Mouse (Mus musculus): Measurements from ENCODE around the gene Rai1. TPM values are rescaled to one million over a fixed set of nuclear protein-coding genes. Genes with fewer than 3 reads are reported as not detected.

Rai1 gene
- total and polyA plus RNA-seq, 3 experiments = 41.4 to 82.5 (median 46.7) TPM

DNA sequence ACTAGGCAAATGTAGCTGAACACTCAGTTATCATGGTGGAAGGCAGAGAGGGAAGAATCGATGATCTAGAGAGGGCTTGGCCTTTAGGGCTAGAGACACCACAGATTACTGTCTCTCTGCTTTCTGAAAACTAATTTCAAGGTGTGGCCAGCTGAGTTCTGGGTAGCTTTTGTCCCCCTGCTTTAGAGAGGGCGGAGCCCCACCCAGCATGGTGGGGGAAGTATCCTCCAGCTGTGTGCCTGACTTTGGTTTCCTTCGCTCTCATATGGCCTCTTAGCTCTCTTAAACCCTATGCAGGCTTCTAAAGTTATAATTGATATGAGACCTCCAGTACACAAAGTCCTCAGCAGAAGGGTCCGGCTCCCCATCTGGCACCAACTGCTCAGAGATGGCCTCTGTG, 58.5 kb downstream of the Rai1 start:
- DNase-seq = no peak

DNA sequence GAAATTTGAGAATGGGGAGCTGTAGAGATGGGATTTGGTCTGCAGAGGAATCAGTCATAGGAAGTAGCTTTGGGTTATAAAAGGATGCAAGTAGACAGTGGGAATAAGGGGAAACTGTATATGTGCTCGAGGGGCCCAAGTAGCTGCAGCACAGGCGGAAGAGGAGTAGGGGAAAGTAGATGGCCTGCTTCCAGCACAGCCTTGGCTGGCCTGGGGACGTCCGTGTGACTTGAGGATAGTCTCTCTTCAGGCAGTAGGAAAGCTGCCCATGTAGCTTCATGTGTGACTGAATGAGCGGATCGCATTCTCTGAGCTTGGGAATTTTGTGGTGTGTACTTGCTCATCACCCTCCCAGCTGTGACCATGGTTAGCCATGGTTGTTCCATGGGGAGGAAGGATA, 59.6 kb downstream of the Rai1 start:
- no peak for DNase-seq

DNA sequence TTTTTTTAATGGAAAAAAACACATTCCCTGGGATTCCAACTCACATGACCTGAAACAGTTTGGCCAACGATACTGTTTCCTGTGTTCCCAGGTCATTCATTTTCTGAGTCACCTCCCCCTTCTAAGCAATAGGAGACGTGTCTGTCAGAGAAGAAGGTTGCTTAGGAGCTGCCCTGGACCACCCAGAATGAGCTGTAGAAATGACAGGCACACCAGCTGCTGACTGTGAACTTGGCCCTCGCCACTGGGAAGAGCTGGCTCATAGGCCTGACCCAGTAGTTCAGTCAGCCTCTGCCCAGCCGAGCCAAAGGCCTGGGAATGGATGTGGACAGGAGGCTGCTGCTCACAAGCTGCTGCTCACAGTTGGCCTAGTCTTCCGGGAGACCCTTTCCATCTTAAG, 60.3 kb downstream of the Rai1 start:
- peak; percentile 82 for DNase-seq

DNA sequence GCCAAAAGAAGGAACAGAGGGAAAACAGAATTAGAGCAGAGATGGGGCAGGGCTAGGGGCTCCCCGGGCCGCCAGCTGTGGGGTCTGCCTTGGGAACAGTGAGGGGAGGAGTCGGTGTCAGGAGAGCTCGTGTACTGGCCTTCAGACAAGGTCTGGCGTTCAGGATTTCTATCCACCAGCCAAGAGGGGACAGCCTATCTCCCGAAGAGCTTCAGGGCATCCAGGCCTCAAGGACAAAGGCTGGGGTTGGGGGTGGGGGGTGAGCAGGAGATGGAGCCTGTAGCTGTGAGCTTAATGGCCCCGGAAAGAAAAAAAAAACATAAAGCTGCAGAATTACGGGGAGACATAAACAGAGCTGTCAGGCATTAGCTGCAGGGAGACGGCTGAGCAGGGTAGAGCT, 64.0 kb downstream of the Rai1 start:
- peak; percentile 71 for DNase-seq

DNA sequence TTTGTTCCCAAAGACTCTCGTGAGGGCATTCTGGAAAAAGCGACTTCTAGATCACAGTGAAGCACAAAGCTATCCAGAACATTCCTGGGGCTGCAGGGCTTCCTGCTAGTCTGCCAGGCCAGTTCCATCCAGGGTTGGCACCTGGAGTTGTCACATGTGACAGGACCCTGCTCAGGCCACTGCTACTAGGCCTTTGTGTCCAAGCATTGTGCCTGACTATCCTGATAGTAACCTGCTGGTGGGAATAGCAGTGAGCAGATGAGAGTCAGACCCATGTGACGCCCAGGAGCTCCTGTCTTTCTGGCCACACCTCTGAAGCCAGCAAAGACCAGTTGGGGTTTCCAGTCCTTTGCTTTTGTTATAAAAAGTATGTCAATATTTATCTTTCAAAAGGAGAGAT, 67.3 kb downstream of the Rai1 start:
- DNase-seq = no peak

DNA sequence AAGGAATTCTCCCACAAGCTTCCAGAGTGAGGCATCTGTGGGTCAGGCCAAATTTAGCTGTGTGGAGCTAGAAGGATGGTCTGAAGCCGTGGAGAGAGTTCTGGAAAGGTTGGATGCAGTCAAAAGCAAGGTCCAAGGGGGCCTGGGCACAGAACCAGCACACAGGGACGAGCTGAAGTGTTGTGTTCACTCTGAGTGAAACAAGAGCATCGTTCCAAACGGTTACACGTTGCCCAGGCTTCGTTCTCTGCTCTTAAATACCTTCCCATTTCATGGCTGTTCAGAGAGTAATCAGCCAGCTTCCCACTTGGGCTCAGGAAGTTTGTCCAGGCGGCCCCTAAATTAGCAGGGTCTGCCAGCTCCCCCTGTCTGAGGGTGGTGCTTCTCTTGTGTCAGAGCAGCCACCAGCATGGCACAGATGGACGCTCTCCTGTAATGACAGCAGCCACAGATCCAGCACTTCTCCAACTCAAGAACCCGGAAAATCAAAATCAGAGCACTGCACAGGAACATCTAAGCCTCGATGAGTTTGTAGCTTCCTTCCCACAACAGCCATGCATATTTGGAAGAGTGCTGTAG, 68.9 kb downstream of the Rai1 start:
- DNase-seq = no peak

DNA sequence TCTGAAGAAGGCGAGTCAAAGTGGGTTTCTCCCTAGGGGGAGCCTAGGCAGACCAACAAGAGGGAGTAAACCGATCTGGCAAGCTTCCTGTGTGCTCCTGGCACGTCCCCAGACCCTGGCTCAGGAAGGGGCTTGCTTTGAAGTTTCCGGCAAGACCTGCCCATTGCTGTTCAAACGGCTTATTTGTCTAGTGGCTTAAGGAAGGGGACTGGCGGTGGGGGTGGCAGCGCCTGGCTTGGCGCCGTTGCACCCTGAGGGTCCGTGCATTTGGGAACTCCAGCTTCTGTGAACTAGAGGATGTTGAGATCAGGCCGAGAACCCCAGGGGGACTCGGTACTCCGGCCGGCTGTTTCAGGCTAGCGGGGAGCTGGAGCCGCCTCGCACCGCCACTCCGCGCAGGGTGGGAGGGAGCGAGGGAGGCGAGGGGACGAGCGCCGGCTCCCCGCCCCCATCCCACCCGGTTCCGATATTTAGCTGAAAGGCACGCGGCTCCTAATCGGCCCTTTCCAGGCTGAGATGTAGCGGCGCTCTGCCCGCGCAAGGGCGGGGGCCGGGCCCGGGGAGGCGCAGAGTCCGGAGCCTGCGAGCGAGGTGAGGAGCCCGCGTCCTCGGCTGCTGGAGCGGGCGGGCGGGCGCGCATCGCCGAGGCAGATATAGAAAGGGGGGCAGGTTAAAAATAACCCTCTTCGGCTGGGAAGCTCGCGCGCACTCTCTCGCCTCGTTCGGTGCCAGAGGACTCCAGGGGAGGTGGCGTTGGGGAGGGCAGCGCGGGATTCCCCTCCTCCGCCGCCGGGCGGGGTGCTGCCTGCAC, 70.8 kb downstream of the Rai1 start:
- peak; percentile 81 for DNase-seq

DNA sequence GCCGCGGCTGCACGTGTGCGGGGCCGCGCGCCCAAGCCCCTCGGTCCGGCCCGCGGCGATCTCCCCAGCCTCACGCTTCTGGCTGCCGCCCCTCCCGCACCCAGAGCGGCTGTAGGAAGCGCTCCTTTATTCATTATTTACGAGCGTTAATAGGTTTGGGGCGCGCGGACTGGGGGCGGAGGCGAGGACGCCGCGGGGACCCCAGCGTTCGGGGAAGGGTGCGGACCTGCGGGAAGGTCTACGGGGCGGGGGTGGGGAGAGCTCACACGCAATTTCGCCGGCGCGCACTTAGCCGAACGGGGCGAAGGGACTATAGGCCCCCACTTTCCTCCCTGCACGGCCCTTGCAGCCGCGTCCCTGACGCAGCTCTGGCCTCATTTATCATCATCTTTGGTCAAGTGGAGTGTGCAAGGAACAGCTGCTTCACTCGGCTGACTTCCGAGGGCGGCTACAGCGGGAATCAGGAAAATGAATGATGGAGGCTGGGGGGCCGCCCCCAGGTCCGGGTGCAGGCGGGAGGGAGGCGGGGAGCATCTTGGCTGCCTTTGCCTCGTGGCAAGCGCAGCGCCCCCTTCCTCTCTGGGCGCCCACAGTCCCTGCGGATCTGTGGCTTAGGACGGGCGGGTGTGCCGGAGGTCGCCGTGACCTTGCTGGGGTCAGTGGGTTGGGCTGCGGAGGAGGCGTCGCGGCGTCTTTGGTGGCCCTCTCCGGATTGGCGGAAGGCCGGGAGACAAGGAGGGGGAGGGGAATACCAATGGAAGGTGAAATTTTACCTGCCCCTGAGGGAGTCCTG, 71.6 kb downstream of the Rai1 start:
- peak; percentile 88 for DNase-seq

DNA sequence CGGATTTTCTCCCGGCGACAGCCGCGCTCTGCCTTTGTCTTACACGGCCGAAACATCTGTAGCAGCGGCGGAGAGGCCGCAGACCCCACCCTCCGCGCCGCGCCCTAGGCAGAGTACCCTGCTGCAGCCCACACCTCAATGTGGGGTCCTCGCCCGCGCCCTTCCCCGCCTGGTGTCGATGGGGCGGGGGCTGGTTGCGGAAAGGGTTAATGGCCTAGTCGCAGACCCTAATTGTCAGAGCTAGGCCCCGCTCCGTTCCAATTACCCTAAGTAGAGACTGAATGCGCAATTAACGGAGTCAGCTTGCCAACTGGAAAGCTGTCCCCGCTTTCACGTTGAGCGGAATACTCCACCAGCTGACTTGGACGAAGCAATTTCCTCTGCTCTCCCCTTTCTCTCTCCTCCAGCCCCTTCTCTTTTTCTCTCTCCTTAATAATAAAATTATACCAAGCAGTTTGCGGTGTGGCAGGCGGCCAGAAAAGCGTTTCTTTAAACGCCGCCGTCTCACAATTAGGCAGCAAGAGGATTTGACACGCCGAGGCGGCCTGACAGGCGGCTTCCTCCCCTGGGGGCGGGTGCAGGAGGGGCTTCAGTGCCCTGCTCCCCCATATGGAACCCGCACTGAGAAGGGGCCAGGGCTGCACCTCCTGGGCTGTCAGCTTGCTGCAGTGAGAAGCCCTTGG, 72.3 kb downstream of the Rai1 start:
- no peak for DNase-seq

DNA sequence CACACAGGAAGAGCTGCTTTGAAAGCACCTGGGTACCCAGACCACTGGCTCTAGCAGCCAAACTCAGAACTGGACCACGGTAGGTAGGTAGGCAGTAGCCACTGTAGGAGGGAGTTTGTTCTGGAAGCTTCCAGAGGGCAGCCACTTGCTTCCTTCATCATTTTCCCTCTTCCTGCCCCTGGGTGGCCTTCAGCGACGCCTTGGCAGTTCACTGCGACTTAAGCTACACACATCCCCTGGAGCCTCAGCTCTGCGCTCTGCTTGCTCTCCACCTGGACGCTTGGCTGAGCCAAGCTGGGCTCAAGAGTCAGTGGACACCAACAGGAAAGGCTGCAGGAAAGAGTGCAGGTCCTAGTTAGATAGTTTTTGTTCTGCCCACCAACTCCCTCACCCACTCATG, 73.2 kb downstream of the Rai1 start:
- no peak for DNase-seq

DNA sequence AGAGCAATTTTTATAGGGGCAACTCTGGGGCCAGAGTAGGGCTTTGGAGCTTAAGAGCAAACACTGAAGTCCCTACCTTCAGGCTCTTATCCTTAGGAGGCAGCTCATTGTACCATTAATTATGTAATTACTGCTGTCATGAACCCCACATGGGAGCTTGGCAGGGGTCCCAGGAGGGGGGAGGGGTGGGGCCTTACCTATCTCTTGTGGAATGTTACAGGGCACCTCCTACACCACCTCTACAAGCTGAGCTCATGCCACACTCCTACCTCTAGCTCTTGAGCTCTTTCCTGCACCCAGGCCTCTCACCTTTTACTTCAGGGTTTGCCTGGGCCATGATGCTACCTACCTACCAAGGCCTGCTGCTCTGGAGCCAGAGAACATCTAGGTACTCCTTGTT, 73.7 kb downstream of the Rai1 start:
- DNase-seq = no peak

DNA sequence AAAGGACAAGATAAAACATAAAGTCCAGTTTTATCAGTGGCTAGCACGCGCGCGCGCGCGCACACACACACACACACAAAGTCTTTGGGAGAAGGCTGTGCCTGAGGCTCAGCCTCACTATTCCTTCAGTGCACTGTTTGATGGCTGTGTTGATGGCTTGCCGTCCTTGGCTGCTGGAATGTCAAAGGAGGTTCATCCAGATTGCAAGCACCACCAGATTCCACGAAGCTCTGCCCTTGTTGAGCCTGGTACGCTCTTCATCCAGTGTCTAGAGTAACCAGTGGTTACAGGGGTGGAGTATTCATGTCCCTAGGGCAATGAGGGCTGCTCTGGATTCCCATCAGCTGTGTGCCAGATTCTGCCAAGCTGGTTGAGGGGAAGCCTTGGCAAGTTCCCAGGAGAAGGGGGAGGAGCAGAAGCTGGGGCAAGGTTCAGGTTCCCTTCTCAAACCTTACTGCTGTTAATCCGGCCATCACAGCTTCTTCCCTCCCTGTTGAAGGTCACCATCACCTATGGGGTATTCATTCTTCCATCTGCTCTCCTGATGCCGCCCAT, 77.4 kb downstream of the Rai1 start:
- DNase-seq = peak; percentile 66

DNA sequence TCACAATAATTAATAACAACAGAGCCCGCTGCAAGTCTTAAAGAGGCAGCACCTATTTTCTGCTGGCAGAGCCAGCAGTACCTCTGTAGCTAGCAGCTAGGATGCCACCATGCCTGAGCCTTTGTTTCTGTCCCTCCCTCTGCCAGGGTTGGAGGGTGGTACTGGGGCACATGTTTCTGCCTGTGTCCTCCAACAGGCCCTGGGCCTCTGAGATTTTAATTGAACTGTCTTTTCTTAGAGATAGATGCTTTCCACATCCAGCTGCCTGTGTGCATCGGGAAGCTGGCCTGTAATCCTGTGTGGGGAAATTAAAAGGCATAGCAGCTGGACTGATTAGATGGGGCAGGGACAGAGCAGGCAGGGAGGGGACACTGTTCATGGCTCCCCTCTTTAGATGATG, 77.9 kb downstream of the Rai1 start:
- DNase-seq = no peak

DNA sequence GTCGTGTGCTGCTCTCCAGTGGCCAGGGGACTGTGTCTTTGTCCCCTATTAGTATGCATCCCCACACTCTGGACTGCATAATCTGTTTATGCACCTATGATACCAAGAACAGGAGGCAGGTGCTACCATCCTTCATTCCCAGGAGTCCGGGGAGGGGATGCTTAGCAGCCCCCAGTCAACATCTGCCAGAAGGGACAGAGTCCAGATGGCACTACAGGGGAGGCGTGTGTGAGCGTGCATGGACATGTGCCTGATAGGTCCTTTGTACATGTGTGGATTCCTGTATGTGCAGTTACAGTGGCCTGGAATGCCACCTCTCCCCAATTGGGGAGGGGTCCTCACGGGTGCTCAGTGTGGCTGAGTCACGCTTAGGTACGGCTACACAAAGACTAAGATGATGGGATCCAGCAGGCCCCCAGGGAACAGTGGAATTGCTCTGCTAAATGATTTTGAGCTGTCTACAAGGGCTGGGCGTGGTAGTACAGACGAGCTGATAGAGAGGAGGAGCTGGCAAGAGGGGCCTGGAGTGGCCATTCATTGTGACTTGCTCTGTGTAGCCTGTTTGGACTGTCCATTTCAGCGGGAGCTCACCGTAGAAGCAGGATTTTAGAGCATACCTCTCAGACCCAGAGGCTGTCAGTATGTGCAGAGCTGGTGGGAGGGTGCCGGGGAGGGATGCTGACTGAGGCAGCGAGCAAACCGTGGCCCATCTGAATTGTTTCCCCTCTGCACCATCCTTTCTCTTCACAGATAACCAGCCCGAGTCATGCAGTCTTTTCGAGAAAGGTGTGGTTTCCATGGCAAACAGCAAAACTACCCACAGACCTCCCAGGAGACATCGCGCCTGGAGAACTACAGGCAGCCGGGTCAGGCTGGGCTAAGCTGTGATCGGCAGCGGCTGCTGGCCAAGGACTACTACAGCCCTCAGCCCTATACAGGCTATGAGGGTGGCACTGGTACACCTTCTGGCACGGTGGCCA, 79.8 kb downstream of the Rai1 start:
- DNase-seq = no peak

DNA sequence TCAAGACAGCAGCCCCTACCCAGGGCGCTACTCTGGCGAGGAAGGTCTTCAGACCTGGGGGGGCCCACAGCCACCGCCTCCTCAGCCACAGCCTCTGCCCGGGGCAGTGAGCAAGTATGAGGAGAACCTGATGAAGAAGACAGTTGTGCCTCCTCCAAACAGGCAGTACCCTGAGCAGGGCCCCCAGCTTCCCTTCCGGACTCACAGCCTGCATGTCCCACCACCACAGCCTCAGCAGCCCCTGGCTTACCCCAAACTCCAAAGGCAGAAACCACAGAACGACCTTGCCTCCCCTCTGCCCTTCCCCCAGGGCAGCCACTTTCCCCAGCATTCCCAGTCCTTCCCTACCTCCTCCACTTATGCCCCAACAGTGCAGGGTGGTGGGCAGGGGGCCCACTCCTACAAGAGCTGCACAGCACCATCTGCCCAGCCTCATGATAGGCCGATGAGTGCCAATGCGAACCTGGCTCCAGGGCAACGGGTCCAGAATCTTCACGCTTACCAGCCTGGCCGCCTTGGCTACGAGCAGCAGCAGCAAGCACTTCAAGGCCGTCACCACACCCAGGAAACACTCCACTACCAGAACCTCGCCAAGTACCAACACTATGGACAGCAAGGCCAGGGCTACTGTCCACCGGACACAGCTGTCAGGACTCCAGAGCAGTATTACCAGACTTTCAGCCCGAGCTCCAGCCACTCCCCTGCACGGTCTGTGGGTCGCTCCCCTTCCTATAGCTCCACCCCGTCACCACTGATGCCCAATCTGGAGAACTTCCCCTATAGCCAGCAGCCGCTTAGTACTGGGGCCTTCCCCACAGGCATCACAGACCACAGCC, 80.8 kb downstream of the Rai1 start:
- peak; percentile 68 for DNase-seq

DNA sequence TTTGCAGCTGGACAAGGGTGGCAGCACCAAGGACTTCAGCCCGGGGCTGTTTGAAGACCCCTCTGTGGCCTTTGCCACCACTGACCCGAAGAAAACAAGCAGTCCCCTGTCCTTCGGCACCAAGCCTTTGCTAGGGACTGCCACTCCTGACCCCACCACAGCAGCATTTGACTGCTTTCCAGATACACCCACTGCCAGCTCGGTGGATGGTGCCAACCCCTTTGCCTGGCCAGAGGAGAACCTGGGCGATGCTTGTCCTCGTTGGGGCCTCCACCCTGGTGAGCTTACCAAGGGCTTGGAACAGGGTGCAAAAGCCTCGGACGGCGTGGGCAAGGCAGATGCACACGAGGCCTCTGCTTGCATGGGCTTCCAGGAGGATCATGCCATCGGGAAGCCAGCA, 82.3 kb downstream of the Rai1 start:
- DNase-seq = no peak

DNA sequence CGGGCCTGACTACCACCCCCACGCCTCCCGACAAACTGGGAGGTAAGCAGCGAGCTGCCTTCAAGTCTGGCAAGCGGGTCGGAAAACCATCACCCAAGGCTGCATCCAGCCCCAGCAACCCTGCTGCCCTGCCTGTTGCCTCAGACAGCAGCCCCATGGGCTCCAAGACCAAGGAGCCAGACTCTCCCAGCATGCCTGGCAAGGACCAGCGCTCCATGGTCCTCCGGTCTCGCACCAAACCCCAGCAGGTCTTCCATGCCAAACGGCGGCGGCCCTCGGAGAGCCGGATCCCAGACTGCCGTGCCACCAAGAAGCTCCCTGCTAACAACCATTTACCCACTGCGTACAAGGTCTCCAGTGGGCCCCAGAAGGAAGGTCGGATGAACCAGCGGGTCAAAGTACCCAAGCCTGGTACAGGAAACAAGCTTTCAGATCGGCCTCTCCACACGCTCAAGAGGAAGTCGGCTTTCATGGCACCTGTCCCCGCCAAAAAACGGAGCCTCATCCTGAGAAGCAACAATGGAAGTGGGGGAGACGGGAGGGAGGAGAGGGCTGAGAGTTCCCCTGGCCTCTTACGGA, 83.6 kb downstream of the Rai1 start:
- no peak for DNase-seq

DNA sequence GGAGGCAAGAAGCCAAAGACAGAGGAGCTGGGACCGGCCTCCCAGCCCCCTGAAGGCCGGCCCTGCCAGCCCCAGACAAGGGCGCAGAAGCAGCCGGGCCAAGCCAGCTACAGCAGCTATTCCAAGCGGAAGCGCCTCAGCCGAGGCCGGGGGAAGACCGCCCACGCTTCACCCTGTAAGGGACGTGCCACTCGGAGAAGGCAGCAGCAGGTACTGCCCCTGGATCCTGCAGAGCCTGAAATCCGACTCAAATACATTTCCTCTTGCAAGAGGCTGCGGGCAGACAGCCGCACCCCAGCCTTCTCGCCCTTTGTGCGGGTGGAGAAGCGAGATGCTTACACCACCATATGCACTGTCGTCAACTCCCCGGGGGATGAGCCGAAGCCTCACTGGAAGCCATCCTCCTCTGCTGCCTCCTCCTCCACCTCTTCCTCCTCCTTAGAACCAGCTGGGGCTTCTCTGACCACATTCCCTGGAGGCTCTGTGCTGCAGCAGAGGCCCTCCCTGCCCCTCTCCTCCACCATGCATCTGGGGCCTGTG, 84.8 kb downstream of the Rai1 start:
- DNase-seq = no peak

DNA sequence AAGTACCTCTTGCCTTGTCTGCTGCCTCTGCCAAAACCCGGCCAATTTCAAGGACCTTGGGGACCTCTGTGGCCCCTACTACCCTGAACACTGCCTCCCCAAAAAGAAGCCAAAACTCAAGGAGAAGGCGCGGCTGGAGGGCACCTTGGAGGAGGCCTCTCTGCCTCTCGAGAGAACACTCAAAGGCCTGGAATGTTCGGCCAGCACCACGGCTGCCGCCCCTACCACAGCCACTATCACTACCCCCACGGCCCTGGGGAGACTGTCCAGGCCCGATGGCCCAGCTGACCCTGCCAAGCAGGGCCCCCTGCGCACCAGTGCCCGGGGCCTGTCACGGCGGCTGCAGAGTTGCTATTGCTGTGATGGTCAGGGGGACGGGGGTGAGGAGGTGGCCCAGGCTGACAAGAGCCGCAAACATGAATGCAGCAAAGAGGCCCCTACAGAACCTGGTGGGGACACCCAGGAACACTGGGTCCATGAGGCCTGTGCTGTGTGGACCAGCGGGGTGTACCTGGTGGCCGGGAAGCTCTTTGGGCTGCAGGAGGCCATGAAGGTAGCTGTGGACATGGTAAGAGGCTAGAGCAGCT, 85.3 kb downstream of the Rai1 start:
- DNase-seq = no peak

All from adrenal gland, adult 2 months (tissue).